Mouse (Mus musculus) stomach, embryonic 14.5 days (tissue): Measurements from ENCODE around the gene Eif3g. TPM values are rescaled to one million over a fixed set of nuclear protein-coding genes. Genes with fewer than 3 reads are reported as not detected.

Experiments used
- ATAC-seq: fragments of 200-750 bp; cut with Nextera tagmentation; 2 replicates; pipeline ENCODE4 v1.8.0; 2017; ENCODE audit warnings: low read depth, moderate TSS enrichment; ENCODE audit not compliant: insufficient number of reproducible peaks, insufficient read depth, low FRiP score
- H3K27ac ChIP-seq: fragments of 300-500 bp; sonication (generic); 2 replicates; pipeline ENCODE4 v1.5.1; 2014; ENCODE audit warnings: mild to moderate bottlenecking, low read length, moderate library complexity, mixed read lengths
- H3K27me3 ChIP-seq: fragments of 300-500 bp; sonication (generic); 2 replicates; pipeline ENCODE4 v1.6.1; 2014; ENCODE audit warnings: low read length, control low read depth, mixed read lengths; ENCODE audit not compliant: control insufficient read depth, insufficient read depth
- H3K36me3 ChIP-seq: fragments of 300-500 bp; sonication (generic); 2 replicates; pipeline ENCODE4 v1.6.1; 2014; ENCODE audit warnings: mild to moderate bottlenecking, control low read depth, low read length, moderate library complexity, mixed read lengths; ENCODE audit not compliant: control insufficient read depth, insufficient read depth
- H3K4me1 ChIP-seq: fragments of 300-500 bp; sonication (generic); 2 replicates; pipeline ENCODE4 v1.6.1; 2014; ENCODE audit warnings: low read length, control low read depth, mixed read lengths; ENCODE audit not compliant: control insufficient read depth, insufficient read depth
- H3K4me2 ChIP-seq: fragments of 300-500 bp; sonication (generic); replicated peaks from 2 replicates; pipeline ENCODE4 v1.6.1; 2014; ENCODE audit warnings: low read depth, low read length, control low read depth
- H3K4me3 ChIP-seq: fragments of 300-500 bp; sonication (generic); 2 replicates; pipeline ENCODE4 v1.5.1; 2014; ENCODE audit warnings: low read depth, low read length, control low read depth
- H3K9ac ChIP-seq: fragments of 300-500 bp; sonication (generic); replicated peaks from 2 replicates; pipeline ENCODE4 v1.6.1; 2014; ENCODE audit warnings: low read depth, mild to moderate bottlenecking, control low read depth, low read length, moderate library complexity, mixed read lengths
- H3K9me3 ChIP-seq: fragments of 300-500 bp; sonication (generic); 2 replicates; pipeline ENCODE4 v1.6.1; 2016; ENCODE audit warnings: low read depth, low read length, control low read depth; ENCODE audit not compliant: control insufficient read depth
- WGBS: fragments of 180-500 bp; shearing (Covaris S2); extraction: QIAGEN DNeasy Blood & Tissue Kit; methylation state at CpG from one replicate; pipeline ENCODE4 v1.1.7; 2014; 5-methylcytosine and 5-hydroxymethylcytosine counted together
- polyA plus RNA-seq: library from polyadenylated mRNA; unstranded; fragments of >200 nt; fragmentation: Nextera tagmentation; extraction: Ambion mirVana; gene quantifications from 2 replicates; pipeline ENCODE4 v1.2.1, GENCODE M21; 2014

Gene Eif3g
- polyA plus RNA-seq, 1 experiment from 2014 or later: 289 TPM

GRCm38 (mm10) chr9:20872991-20873390 lies 25.4 kb downstream of the Eif3g start:
- no peaks in the 10 kb centered on the region for H3K9me3 ChIP-seq
- peaks cover 11% of the 10 kb centered on the region; the same call in 1 of the 2 replicates for H3K27me3 ChIP-seq

GRCm38 (mm10) chr9:20870211-20871173 lies 27.9 kb downstream of the Eif3g start:
- Histone ChIP-seq H3K27ac (no peak overlapping the region), H3K9ac (no peak overlapping the region), H3K36me3 (0 out of 2 replicates have a peak, but pooled peaks cover 3% of the 10 kb centered on the region), H3K4me3 (no peak overlapping the region), H3K4me1 (no peaks in the 10 kb centered on the region), H3K9me3 (no peaks in the 10 kb centered on the region), H3K27me3 (peaks cover 13% of the 10 kb centered on the region; the same call in 1 of the 2 replicates), H3K4me2 (no peak overlapping the region)
- ATAC-seq: no peak
- 78% methylated on average over 12 of the region's 12 CpGs for WGBS

More at GRCm38 (mm10) chr9:20872991-20873390, 25.4 kb downstream of the Eif3g start:
- 88% methylated on average over 10 of the region's 10 CpGs for WGBS
- 0 out of 2 replicates have a peak, but pooled peaks cover 3% of the 10 kb centered on the region for H3K36me3 ChIP-seq
- ATAC-seq: no peak
- H3K4me2 ChIP-seq: no peak overlapping the region
- H3K9ac ChIP-seq: no peak overlapping the region
- H3K4me3 ChIP-seq: no peak overlapping the region
- 0 out of 2 replicates have a peak, but pooled peaks cover 4% of the 10 kb centered on the region for H3K4me1 ChIP-seq
- no peak overlapping the region for H3K27ac ChIP-seq

DNA sequence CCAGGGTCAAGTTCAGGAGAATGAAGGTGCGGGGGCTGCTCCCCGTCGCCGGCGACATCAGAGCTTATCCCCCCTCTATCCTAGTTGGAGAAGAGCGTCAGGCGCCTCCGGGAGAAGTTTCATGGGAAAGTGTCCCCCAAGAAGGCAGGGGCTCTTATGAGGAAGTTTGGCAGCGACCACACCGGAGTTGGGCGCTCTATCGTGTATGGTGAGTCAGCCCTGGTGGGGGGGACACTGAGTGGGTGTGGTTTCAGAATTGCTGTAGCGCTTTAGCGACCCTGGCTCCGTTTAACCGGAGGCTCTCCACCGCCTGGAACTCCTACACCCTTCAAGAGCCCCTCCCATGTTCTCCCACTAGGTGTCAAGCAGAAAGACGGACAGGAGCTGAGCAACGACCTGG lies 29.2 kb downstream of the Eif3g start:
- Histone ChIP-seq H3K36me3 (no peaks in the 10 kb centered on the region), H3K4me2 (peak overlapping the region; percentile 72), H3K9me3 (no peaks in the 10 kb centered on the region), H3K4me1 (no peaks in the 10 kb centered on the region), H3K27ac (no peak overlapping the region), H3K27me3 (peaks cover 13% of the 10 kb centered on the region; the same call in 1 of the 2 replicates), H3K9ac (peak overlapping the region; percentile 46; the same call in 1 of the 2 replicates), H3K4me3 (peak overlapping the region; percentile 52)
- WGBS: 3% methylated on average over 19 of the region's 19 CpGs
- no peak for ATAC-seq

- peak; percentile 50; the same call in 1 of the 2 replicates for ATAC-seq
- H3K27ac ChIP-seq: no peak within 1 kb of the TSS
- WGBS: 7% methylated on average over 50 of the region's 53 CpGs
- peaks cover 13% of the 10 kb centered on the region; the same call in 1 of the 2 replicates for H3K27me3 ChIP-seq
- H3K9ac ChIP-seq: peak within 1 kb of the TSS; percentile 46; the same call in 1 of the 2 replicates
- peak within 1 kb of the TSS; percentile 72 for H3K4me2 ChIP-seq
- no peaks in the 10 kb centered on the region for H3K36me3 ChIP-seq
- H3K4me1 ChIP-seq: no peaks in the 10 kb centered on the region
- peak within 1 kb of the TSS; percentile 52 for H3K4me3 ChIP-seq
- H3K9me3 ChIP-seq: no peaks in the 10 kb centered on the region
These were observed 29.9 kb downstream of the Eif3g start, which contains the start of gene A230050P20Rik for GRCm38 (mm10) chr9:20868448-20869001. Gene A230050P20Rik, plus strand, starts transcription at chr9:20868642.

- no peaks in the 10 kb centered on the region for H3K9me3 ChIP-seq
- no peak overlapping the region for H3K27ac ChIP-seq
- H3K4me1 ChIP-seq: no peaks in the 10 kb centered on the region
- no peak overlapping the region for H3K4me3 ChIP-seq
- ATAC-seq: no peak
- no peaks in the 10 kb centered on the region for H3K36me3 ChIP-seq
- peaks cover 13% of the 10 kb centered on the region; the same call in 1 of the 2 replicates for H3K27me3 ChIP-seq
- no peak overlapping the region for H3K4me2 ChIP-seq
- 62% methylated on average over 3 of the region's 3 CpGs for WGBS
- no peak overlapping the region for H3K9ac ChIP-seq
These were observed 31.5 kb downstream of the Eif3g start for GRCm38 (mm10) chr9:20866879-20867278.

DNA sequence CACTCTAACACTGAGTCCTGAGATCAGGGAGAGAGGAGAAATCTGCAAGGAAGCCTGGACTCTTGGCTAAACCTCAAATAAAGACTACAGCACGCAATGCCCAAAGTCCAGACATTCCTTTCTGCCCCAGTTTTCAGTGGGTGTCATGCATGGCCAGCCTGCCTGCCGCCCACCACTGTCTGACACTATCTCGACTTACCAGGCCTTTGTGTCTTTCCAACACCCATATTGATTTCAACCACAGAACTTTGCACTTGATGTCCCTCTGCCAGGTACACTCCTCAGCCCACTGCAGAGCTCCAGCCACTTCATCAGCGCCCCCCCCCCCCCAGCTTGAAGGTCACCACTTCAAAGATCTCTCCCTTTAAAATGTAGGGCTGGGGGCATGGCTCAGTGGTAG lies 36.2 kb downstream of the Eif3g start:
- Histone ChIP-seq H3K36me3 (no peaks in the 10 kb centered on the region), H3K27me3 (0 out of 2 replicates have a peak, but pooled peaks cover under 1% of the 10 kb centered on the region), H3K9ac (no peak overlapping the region), H3K4me1 (no peaks in the 10 kb centered on the region), H3K9me3 (no peaks in the 10 kb centered on the region), H3K4me2 (no peak overlapping the region), H3K4me3 (no peak overlapping the region), H3K27ac (no peak overlapping the region)
- no peak for ATAC-seq
- 52% methylated on average over 4 of the region's 4 CpGs for WGBS

GRCm38 (mm10) chr9:20861821-20862220 lies 36.6 kb downstream of the Eif3g start:
- no peak overlapping the region for H3K4me3 ChIP-seq
- no peak overlapping the region for H3K4me2 ChIP-seq
- no peaks in the 10 kb centered on the region for H3K9me3 ChIP-seq
- no peak overlapping the region for H3K9ac ChIP-seq
- ATAC-seq: no peak
- no peaks in the 10 kb centered on the region for H3K36me3 ChIP-seq
- WGBS: 6% methylated on average over 4 of the region's 4 CpGs
- no peaks in the 10 kb centered on the region for H3K4me1 ChIP-seq
- no peaks in the 10 kb centered on the region for H3K27me3 ChIP-seq
- no peak overlapping the region for H3K27ac ChIP-seq

DNA sequence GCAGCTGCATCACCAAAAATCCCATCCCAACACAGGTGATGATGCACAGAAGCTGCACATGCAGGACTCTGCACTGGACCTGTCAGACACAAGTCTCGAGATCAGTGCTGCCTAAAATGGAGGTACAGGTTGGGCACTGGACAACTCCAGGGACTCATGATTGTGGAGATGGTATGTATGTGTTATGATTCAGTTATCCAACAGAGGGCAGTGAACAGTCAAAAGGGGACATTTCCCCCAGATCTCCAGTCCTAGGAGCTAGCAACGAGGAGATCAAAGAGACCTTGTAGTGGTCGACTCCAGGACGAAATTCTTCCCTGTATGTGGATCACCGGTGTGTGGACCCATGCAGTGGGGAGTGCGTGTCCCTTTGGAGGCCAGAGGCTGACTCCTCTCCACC lies 38.5 kb downstream of the Eif3g start:
- Histone ChIP-seq H3K4me3 (no peak overlapping the region), H3K27me3 (no peaks in the 10 kb centered on the region), H3K9ac (no peak overlapping the region), H3K9me3 (no peaks in the 10 kb centered on the region), H3K27ac (no peak overlapping the region), H3K4me2 (no peak overlapping the region), H3K4me1 (no peaks in the 10 kb centered on the region), H3K36me3 (no peaks in the 10 kb centered on the region)
- ATAC-seq: no peak
- WGBS: 50% methylated on average over 6 of the region's 6 CpGs
